Mouse (Mus musculus): ENCODE data around the gene Ccdc92b.

The Ccdc92b gene

DNA sequence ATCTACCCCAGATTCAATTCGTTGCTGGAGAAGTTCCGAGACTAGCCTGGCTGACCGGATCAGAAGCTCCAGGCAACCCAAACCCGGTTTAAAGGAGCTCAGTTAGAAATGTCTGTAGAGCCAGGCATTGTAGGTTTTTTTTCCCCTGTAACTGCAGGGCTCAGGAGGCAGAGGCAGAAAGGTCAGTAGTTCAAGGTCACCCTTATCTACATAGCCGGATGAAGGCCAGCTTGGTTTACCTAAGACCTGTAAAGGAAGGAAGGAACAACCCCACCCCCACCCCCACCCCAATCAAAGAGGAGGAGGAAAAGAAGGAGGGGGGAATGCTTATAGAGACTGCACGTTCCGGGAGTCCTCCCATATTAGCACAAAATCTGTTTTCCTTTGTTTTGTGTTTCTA lies 8.0 kb upstream of the Ccdc92b start:
- no peak for DNase-seq (ENCODE audit: inconsistent ontology term)

DNA sequence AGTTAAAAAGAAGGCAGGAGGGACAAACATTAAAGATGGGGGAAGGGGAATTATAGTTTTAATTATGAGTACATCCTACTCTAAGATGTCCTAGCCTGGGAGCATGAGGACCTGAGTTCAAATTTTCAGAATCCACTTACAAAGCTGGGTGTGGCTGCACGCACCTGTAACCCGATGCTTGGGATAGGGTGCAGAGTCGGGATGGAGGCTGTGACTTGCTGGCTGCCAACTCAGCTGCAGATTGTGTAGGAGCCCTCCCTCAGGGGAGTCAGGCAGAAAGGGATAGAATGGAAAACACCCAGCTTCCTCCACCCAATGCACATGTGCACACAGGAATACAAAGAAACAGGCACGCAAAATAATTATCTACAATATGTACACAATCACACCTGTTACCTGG lies 6.0 kb upstream of the Ccdc92b start:
- DNase-seq (ENCODE audit: inconsistent ontology term) = no peak

DNA sequence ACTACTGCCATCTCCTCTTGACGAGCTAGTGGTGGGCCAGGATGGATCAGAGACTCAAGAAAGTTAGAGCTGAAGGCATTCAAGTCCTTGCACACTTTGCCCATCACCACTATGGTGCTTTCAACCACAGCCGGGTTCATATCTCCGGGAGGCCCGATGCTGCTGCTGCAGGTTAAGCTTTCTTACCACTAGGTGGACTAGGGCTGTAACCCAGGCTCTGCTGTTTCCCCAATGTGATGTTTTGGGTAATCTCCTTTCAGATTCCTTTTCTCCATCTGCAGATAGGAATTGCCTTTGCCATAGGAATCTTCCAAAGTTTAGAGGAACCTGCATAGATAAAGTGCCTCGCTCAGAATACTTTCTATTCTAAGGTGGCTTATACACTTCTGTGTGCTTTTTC lies 3.8 kb upstream of the Ccdc92b start:
- DNase-seq (ENCODE audit: inconsistent ontology term) = no peak

GRCm38 (mm10) chr11:74619956-74620300 lies 523 bp downstream of the Ccdc92b start:
- DNase-seq (ENCODE audit: inconsistent ontology term) = no peak

- DNase-seq (ENCODE audit: inconsistent ontology term) = no peak
Measured at GRCm38 (mm10) chr11:74621974-74622669, 2.7 kb downstream of the Ccdc92b start.

- DNase-seq (ENCODE audit: inconsistent ontology term) = no peak
Measured at GRCm38 (mm10) chr11:74623693-74624092, 4.3 kb downstream of the Ccdc92b start.

DNA sequence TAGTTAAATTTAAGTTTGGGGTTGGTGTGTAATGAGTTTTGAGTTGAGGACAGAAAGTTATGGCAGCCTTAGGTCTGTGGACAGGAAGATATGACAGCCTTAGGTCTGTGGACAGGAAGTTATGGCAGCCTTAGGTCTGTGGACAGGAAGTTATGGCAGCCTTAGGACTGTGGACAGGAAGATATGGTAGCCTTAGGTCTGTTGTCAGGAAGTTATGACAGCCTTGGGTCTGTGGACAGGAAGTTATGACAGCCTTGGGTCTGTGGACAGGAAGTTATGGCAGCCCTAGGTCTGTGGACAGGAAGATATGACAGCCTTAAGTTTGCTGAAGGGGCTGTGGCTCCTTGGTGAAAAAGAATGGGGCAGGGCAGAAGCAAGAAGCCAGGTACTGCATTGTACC lies 5.9 kb downstream of the Ccdc92b start:
- DNase-seq (ENCODE audit: inconsistent ontology term) = no peak

DNA sequence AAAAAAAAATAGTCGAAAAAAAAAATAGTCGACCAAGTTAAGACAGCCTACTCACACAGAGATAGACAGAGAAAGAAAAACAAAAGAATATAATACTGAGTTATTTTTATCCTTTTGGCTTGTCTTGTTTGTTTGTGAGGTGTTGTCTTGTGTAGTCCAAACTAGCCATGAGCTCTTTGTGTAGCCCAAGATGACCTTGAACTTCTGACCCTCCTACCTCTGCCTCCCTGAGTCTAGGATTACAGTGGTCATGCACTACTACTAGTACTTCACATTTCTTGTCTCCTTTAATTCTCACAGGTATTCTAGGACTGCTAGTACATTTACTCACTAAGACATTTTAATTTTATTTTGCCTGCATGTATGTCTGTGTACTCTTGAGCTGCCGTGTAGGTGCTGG lies 8.1 kb downstream of the Ccdc92b start:
- DNase-seq (ENCODE audit: inconsistent ontology term) = no peak

DNA sequence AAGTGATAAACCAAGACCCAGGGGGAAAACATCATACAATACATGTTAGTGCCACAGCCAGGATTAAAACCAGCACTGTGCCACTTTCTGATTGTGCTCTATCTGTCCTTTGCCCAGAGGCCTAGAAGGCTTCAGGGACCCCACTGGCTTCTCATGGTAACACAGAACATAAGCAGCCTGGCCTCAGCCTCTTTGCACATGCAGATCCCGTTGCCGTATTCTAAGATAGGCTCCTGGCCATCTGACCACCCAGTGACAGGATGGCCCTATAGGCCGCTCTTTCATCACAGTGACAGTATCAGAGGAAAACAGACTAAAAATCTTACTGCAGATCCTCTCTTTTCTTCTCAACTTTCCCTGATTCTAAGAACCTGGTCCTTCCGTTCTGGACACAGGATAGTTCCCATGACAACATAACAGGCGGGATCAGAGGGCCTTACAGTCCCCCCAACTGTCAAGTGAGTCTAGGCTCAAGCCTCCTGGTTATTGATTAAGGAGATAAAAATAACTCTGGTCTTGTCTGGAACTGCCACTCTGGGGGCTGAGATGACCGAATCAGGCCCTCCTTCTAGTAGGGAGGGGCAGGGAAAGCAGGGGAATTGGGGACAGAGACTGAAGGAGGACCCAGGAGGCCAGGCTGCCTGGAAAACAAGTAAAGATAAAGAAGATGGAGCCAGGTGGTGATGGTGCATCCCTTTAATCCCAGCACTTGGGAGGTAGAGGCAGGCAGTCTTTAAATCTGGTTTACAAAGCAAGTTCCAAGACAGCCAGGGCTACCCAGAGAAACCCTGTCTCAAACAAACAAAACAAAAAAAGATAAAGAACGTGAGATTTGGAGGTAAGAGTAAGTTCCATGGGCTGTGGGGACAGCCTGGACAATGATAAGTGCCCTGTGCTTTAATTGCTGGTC lies 12.7 kb downstream of the Ccdc92b start:
- DNase-seq (ENCODE audit: inconsistent ontology term) = no peak

- DNase-seq (ENCODE audit: inconsistent ontology term) = peak; percentile 73
Measured at GRCm38 (mm10) chr11:74634490-74635275, 15.3 kb downstream of the Ccdc92b start.

DNA sequence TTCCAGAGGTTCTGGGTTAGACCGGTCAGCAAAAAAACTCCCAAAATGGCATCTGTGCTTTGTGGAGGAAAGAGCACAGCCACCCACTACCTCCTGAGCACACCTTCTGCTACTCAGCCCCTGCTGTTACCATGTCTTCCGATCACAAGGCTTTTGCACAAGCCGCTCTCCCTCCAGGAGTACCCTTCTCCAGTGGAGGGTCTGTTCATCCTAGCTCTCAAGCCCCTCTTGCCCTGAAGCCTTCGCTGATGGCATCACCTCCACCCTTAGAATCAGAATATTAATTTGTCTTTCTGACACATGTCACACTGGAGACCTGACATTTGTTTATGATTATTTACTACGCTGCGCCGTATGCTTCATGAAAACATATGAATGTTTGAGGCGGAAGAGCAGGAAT lies 18.1 kb downstream of the Ccdc92b start:
- no peak for DNase-seq (ENCODE audit: inconsistent ontology term)

DNA sequence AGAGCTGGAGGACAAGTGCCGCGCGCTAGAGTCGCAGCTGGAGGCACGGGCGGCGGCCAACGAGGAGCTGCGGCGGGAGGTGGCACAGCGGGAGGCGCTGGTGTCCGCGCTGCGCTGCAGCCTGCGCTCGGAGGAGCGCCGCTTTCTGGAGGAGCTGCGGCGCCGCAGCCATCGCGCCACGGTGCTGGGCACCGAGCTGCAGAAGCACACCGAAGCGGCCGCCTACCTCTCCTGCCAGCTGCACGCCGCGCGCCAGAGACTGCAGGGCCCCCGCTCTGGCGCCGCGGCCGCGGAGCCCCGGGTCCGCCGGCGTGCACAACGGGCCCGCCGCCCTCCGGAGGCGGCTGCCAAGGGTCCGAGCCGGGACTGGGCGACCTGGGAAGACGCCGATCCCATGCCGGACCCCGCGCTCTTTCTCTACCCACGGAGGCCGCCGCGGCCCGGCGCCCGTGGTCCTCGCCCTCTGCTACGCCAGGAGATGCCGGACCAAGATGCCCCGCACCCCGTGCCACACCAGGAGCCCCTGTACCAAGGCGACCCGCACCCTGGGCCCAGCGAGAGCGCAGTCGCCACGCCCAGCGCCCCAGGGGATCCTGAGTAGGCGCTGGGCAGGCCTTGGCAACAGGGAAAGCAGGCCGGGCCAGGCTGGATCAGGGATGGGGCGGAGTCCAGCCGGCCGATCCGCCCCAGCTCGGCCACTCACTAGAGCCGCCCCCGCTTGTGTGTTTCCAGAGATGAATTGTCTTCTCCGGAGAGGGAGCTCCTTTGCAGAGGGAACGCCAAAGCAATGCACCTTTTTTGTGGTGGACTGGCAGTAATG lies 18.8 kb downstream of the Ccdc92b start:
- peak; percentile 90 for DNase-seq (ENCODE audit: inconsistent ontology term)

DNA sequence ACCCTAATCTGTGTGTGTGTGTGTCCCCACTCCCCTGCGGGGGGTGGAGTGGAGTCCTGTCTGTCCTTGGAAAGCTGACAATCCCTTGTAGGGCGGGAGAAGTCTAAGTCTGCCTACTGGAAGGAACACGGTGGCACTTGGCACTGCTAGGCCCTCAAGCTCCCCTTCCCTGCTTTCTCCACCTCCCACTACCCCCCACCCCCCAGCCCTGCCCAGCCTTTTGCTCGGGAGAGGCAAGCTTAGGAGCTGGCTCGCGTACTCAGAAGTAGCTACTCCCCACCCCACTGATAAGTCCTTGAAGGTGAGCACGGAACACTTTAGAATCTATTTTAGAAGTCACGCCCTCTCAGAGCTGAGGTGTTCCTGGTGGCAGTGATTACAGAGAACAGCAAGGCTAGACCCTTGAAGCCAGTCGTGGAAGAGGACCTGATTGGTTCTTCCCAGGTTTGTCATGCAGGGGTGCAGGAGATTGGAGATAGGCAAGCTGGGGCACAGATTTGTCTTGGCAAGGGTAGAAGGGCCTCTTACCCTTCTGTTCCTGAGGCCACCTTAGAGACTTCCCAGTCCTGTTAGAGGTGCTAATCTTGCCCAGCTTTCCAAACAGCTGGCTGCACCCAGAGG lies 19.5 kb downstream of the Ccdc92b start:
- no peak for DNase-seq (ENCODE audit: inconsistent ontology term)

- no peak for DNase-seq (ENCODE audit: inconsistent ontology term)
Measured at GRCm38 (mm10) chr11:74639628-74640027, 20.2 kb downstream of the Ccdc92b start.

- DNase-seq (ENCODE audit: inconsistent ontology term) = no peak
Measured at GRCm38 (mm10) chr11:74647966-74648365, 28.6 kb downstream of the Ccdc92b start.

DNA sequence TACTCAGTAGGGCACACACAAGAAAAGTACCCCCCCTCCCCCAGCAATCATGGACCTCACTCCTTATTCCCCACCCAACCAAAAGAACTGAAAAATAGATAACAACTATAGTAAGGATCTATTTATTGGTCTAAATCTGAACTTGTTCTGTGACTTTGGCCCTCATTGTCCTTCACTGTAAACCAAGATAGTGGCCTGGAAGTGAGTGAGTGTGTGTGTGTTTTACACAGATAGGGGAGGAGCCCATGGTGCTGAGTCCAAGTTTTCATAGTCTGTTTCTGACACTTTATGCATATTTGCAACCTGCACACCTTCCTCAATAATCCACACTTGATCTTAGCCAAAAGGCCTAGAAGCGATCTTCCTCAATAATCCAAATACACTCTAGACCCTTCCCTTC lies 29.3 kb downstream of the Ccdc92b start:
- DNase-seq (ENCODE audit: inconsistent ontology term) = no peak

DNA sequence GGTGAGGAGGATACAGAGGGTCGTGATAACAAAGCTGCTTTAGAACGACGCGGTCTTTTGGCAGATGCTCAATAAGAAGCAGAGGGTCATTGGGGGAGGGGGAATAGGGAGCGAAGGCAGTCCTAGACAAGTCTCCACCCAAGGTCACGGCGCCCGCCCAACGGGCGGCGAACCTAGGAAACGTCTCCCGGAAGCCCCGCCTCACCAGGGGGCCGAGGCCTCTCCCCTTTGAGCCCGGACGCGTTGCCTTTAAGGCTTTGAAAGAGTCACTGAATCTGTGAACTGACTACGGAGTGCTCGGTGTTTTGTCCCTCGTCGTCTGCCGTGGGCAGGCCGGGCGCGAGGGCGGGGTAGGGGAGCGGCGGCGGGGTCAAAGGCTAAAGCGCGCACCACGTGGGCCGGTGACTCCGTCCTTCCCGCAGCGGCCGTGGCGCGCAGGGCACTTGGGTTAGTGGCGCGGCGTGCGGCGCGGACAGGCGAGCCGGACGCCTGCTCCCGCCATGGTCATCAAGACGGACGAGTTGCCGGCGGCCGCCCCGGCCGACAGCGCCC lies 29.8 kb downstream of the Ccdc92b start, which contains the start of gene Cluh:
Gene Cluh (plus strand): TSS at position 401 of the 552 bp plus-strand sequence.
- peak; percentile 96 for DNase-seq (ENCODE audit: inconsistent ontology term)

- DNase-seq (ENCODE audit: inconsistent ontology term) = no peak
Measured at GRCm38 (mm10) chr11:74649647-74650551, 30.5 kb downstream of the Ccdc92b start.

DNA sequence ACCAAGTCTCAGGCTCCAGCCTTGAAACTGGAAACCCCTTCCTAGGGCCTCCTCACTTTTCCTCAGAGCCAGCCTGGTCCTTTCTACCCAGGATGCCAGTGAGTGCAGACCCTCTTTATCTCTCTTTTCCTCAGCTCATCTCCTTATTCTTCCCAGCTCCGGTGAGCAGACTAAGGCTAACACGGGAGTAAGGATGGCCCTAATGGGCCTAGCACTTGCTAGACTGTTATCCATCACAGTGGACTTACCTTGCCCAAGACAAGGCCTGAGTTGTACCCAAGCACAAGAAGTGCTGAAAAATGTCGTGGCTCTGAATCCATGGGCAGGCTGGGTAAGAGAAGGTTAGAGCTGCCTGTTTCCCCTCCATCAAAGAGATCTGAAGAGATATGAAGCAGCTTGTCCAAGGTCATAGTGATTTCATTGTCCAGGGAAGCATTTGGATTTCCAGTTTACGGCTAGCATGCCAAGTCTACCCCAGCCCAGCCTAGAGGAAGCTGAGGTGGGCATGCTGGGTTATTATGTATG lies 31.2 kb downstream of the Ccdc92b start:
- no peak for DNase-seq (ENCODE audit: inconsistent ontology term)

All from Muller cell, postnatal 12 days (primary cell).